Mouse (Mus musculus) heart, embryonic 14.5 days (tissue): Measurements from ENCODE around the gene Emc7. TPM values are rescaled to one million over a fixed set of nuclear protein-coding genes. Genes with fewer than 3 reads are reported as not detected.
A peak's percentile ranks its signal among the peaks of the same experiment; 100 is the strongest.

Experiments
- ATAC-seq: fragments of 200-750 bp; cut with Nextera tagmentation; 2 replicates; pipeline ENCODE4 v1.8.0; 2017; ENCODE audit warnings: low read depth, moderate TSS enrichment; ENCODE audit not compliant: insufficient number of reproducible peaks, insufficient read depth, low FRiP score
- H3K27ac ChIP-seq, 2 experiments: fragments of 200-500 bp in 1 of 2; fragments of 300-500 bp in 1 of 2; sonication (generic) in 1 of 2; replicated peaks in 1 of 2; 2 replicates each; pipeline ENCODE4 v1.5.1; 2012 to 2014; ENCODE audit warnings: low read depth in 2 of 2, low read length in 2 of 2, control low read depth in 1 of 2, mild to moderate bottlenecking in 1 of 2, mixed read lengths in 1 of 2; ENCODE audit not compliant: control insufficient read depth in 1 of 2, insufficient read depth in 1 of 2
- H3K27me3 ChIP-seq: fragments of 300-500 bp; sonication (generic); 2 replicates; pipeline ENCODE4 v1.6.1; 2014; ENCODE audit warnings: mild to moderate bottlenecking, low read length, control low read depth; ENCODE audit not compliant: control insufficient read depth, insufficient read depth
- H3K36me3 ChIP-seq: fragments of 300-500 bp; sonication (generic); 2 replicates; pipeline ENCODE4 v1.6.1; 2014; ENCODE audit warnings: mild to moderate bottlenecking, control low read depth, low read length, mixed read lengths; ENCODE audit not compliant: control insufficient read depth, insufficient read depth
- H3K4me1 ChIP-seq, 2 experiments: fragments of 200-500 bp in 1 of 2; fragments of 300-500 bp in 1 of 2; sonication (generic) in 1 of 2; 2 replicates each; pipeline ENCODE4 v1.6.1; 2012 to 2014; ENCODE audit warnings: low read length in 2 of 2, control low read depth in 1 of 2, mixed read lengths in 1 of 2; ENCODE audit not compliant: control insufficient read depth in 2 of 2, insufficient read depth in 2 of 2
- H3K4me2 ChIP-seq: fragments of 300-500 bp; sonication (generic); 2 replicates; pipeline ENCODE4 v1.6.1; 2014; ENCODE audit warnings: mild to moderate bottlenecking, low read length
- H3K4me3 ChIP-seq, 2 experiments: fragments of 200-500 bp in 1 of 2; fragments of 300-500 bp in 1 of 2; sonication (generic) in 1 of 2; 2 replicates each; pipeline ENCODE4 v1.5.1; 2012 to 2014; ENCODE audit warnings: low read length in 2 of 2, mild to moderate bottlenecking in 2 of 2, control low read depth in 1 of 2, low read depth in 1 of 2, moderate library complexity in 1 of 2; ENCODE audit not compliant: control insufficient read depth in 1 of 2, insufficient read depth in 1 of 2
- H3K9ac ChIP-seq: fragments of 300-500 bp; sonication (generic); 2 replicates; pipeline ENCODE4 v1.6.1; 2014; ENCODE audit warnings: mild to moderate bottlenecking, low read length
- H3K9me3 ChIP-seq: fragments of 300-500 bp; sonication (generic); 2 replicates; pipeline ENCODE4 v1.6.1; 2016; ENCODE audit warnings: low read length, control low read depth; ENCODE audit not compliant: control insufficient read depth
- WGBS: fragments of 180-500 bp; shearing (Covaris S2); extraction: QIAGEN DNeasy Blood & Tissue Kit; methylation state at CpG from one replicate; pipeline ENCODE4 v1.1.7; 2014; 5-methylcytosine and 5-hydroxymethylcytosine counted together
- polyA plus RNA-seq: library from polyadenylated mRNA; unstranded; fragments of >200 nt; fragmentation: Nextera tagmentation; extraction: Ambion mirVana; gene quantifications from 2 replicates; pipeline ENCODE4 v1.2.1, GENCODE M21; 2014

Gene Emc7
- polyA plus RNA-seq, 1 experiment from 2014 or later = 20.1 TPM

GRCm38 (mm10) chr2:112454125-112454861, 504 bp upstream of the Emc7 start:
- ATAC-seq = peak; percentile 54; the same call in 1 of the 2 replicates
- Histone ChIP-seq H3K4me3 (peak overlapping the region; percentile 64 to 98), H3K27me3 (no peaks in the 10 kb centered on the region), H3K27ac (peak overlapping the region; percentile 85 to 91), H3K4me1 (peaks cover 0 to 13% of the 10 kb centered on the region in 2 experiments; a peak in 2 of 4 replicates), H3K9me3 (no peaks in the 10 kb centered on the region), H3K36me3 (no peaks in the 10 kb centered on the region), H3K9ac (peak overlapping the region; percentile 89), H3K4me2 (peak overlapping the region; percentile 79)
- WGBS = 28% methylated on average over 17 of the region's 17 CpGs

DNA sequence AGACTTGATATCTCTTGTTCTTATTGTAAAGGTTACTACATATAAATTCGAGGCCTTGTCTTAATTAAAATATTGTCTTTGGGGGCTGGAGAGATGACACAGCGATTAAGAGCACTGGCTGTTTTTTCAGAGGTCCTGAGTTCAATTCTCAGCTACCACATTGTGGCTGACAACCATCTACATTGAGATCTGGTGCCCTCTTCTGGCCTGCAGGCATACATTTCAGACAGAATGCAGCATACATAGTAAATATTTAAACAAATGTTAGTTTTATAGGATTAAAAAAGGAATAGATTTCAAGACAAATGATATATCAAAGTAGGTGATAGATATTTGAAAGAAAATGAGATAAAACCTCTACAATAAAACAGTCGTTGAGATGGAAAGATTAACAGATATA, 5.8 kb downstream of the Emc7 start:
- WGBS = 89% methylated on average over 3 of the region's 3 CpGs
- no peak overlapping the region for H3K4me3 ChIP-seq
- no peak overlapping the region for H3K9ac ChIP-seq
- H3K9me3 ChIP-seq = no peaks in the 10 kb centered on the region; the same call in 1 of the 2 replicates
- H3K27me3 ChIP-seq = no peaks in the 10 kb centered on the region
- H3K36me3 ChIP-seq = peaks cover 43% of the 10 kb centered on the region
- H3K4me1 ChIP-seq = peaks cover 0 to 8% of the 10 kb centered on the region in 2 experiments; a peak in 1 of 4 replicates
- no peak overlapping the region for H3K4me2 ChIP-seq
- no peak for ATAC-seq
- H3K27ac ChIP-seq = no peak overlapping the region

GRCm38 (mm10) chr2:112469542-112469941, 14.7 kb downstream of the Emc7 start:
- H3K27me3 ChIP-seq = no peaks in the 10 kb centered on the region
- H3K9me3 ChIP-seq = no peaks in the 10 kb centered on the region
- H3K9ac ChIP-seq = no peak overlapping the region
- H3K27ac ChIP-seq = no peak overlapping the region
- no peak for ATAC-seq
- no peak overlapping the region for H3K4me3 ChIP-seq
- no peak overlapping the region for H3K4me2 ChIP-seq
- peaks cover 40% of the 10 kb centered on the region for H3K36me3 ChIP-seq
- peaks cover 3 to 13% of the 10 kb centered on the region in 2 experiments; a peak in 3 of 4 replicates for H3K4me1 ChIP-seq

DNA sequence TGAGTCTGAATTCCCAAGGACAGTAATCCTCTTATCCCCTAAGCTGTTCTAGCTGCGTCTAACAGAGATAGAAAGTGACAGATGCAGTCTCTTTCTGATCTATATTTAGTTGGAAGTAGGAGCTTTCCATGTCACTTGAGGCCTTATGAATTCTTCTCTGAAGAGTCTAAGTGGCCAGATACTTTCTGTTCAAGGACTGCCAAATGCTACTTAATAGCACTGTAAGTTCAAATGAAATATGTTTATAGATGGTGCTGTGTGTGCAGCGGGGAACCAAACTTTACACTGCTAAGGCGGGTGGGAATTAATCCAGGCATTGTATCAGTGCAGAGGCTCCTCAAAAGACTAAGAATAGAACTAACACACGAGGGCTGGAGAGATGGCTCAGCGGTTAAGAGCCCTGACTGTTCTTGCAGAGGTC, 16.2 kb downstream of the Emc7 start:
- Histone ChIP-seq H3K9me3 (no peaks in the 10 kb centered on the region), H3K4me2 (no peak overlapping the region), H3K27ac (peak overlapping the region; percentile 21 to 66; a peak in 3 of 4 replicates), H3K4me1 (peaks cover 3 to 13% of the 10 kb centered on the region in 2 experiments; a peak in 3 of 4 replicates), H3K27me3 (no peaks in the 10 kb centered on the region), H3K4me3 (no peak overlapping the region), H3K9ac (no peak overlapping the region), H3K36me3 (peaks cover 32% of the 10 kb centered on the region)
- ATAC-seq = 0 out of 2 replicates have a peak, but pooled peaks have one; percentile 35
- WGBS = 31% methylated on average over 5 of the region's 5 CpGs

DNA sequence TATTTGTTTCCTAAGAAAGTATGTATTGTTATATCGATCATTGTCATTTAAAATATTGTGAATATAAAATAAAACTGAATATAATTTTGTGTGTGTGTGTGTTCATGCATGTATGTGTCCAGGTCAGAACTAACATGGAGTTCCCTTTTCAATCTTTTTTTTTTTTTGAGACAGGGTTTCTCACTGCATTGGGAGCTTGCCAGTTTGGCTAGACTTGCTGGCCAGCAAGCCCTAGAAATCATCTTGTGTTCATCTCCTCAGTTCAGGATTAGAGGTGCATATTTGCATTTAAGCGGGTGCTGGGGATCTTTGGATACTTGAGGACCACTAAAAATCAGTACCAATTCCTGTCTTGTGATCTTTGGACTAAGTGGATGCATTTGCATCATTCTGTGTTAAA, 17.3 kb downstream of the Emc7 start:
- Histone ChIP-seq H3K27ac (no peak overlapping the region), H3K9me3 (no peaks in the 10 kb centered on the region), H3K36me3 (peaks cover 20% of the 10 kb centered on the region), H3K4me2 (no peak overlapping the region), H3K4me3 (no peak overlapping the region), H3K27me3 (no peaks in the 10 kb centered on the region), H3K9ac (no peak overlapping the region), H3K4me1 (peaks cover 3 to 13% of the 10 kb centered on the region in 2 experiments; a peak in 3 of 4 replicates)
- 90% methylated on average over 2 of the region's 2 CpGs for WGBS
- no peak for ATAC-seq

DNA sequence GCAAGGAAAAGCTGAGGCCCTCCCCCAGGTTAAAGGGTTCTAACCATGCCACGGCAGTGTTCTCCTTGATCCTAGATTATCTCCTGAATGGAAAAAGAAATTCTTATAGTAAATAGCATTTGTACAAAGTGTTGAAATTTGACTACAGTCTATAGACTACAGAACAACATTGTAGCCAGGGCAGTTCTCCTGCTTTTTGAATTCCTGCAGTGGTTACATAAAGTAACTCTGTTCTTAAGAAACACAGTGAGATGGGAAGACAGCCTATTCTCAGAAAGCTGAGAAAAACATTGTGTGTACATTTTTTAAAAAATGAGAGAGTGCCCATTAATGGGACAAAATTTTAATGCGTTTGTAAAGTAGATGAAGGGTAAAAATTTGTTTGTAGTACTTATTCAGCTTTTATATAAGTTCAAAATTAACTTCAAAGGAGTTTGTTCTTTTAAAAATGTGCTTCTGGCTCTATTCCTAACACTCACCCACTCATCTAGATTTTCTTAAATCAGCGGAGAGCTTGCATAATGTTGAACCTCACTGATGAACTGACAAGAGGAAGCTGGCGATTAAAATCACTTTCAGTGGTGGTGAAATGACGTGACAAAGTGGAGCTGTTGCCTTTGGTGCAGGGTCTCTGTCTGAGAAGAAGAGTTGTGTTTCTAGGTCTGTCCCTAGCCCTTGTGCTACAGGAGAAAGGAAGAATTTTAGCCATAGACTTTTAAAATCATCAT, 20.4 kb downstream of the Emc7 start:
- H3K4me3 ChIP-seq = no peak overlapping the region
- no peaks in the 10 kb centered on the region for H3K36me3 ChIP-seq
- H3K4me2 ChIP-seq = no peak overlapping the region
- no peaks in the 10 kb centered on the region for H3K9me3 ChIP-seq
- H3K27ac ChIP-seq = no peak overlapping the region
- H3K4me1 ChIP-seq = peaks cover 2 to 13% of the 10 kb centered on the region in 2 experiments; a peak in 3 of 4 replicates
- no peak for ATAC-seq
- 73% methylated on average over 5 of the region's 5 CpGs for WGBS
- H3K27me3 ChIP-seq = no peaks in the 10 kb centered on the region
- no peak overlapping the region for H3K9ac ChIP-seq

GRCm38 (mm10) chr2:112476554-112476953, 21.8 kb downstream of the Emc7 start:
- H3K9me3 ChIP-seq = no peaks in the 10 kb centered on the region
- no peaks in the 10 kb centered on the region for H3K27me3 ChIP-seq
- no peak overlapping the region for H3K27ac ChIP-seq
- WGBS = 74% methylated on average over 6 of the region's 6 CpGs
- ATAC-seq = no peak
- H3K36me3 ChIP-seq = no peaks in the 10 kb centered on the region
- no peak overlapping the region for H3K4me2 ChIP-seq
- peaks cover 0 to 2% of the 10 kb centered on the region in 2 experiments; a peak in 1 of 4 replicates for H3K4me1 ChIP-seq
- H3K9ac ChIP-seq = no peak overlapping the region
- H3K4me3 ChIP-seq = no peak overlapping the region
